Mouse (Mus musculus): ENCODE measurements around the gene Pdk1.

Gene Pdk1

GRCm38 (mm10) chr2:71872801-71873443, at the start of gene Pdk1:
TSS of gene Pdk1 (plus strand) at chr2:71873224.
- peak; percentile 100 for DNase-seq (ENCODE audit: low spot score)

GRCm38 (mm10) chr2:71824146-71824545, 48.9 kb upstream of the Pdk1 start:
- no peak for DNase-seq (ENCODE audit: low spot score)

GRCm38 (mm10) chr2:71827711-71828110, 45.3 kb upstream of the Pdk1 start:
- no peak for DNase-seq (ENCODE audit: low spot score)

GRCm38 (mm10) chr2:71828928-71829327, 44.1 kb upstream of the Pdk1 start:
- DNase-seq (ENCODE audit: low spot score) = no peak

GRCm38 (mm10) chr2:71833626-71834025, 39.4 kb upstream of the Pdk1 start:
- DNase-seq (ENCODE audit: low spot score) = no peak

- DNase-seq (ENCODE audit: low spot score) = no peak
These were observed 38.7 kb upstream of the Pdk1 start for GRCm38 (mm10) chr2:71834371-71834770.

GRCm38 (mm10) chr2:71835556-71835955, 37.5 kb upstream of the Pdk1 start:
- DNase-seq (ENCODE audit: low spot score) = no peak

- no peak for DNase-seq (ENCODE audit: low spot score)
These were observed 36.8 kb upstream of the Pdk1 start for GRCm38 (mm10) chr2:71836232-71836631.

GRCm38 (mm10) chr2:71837261-71837660, 35.8 kb upstream of the Pdk1 start:
- no peak for DNase-seq (ENCODE audit: low spot score)

GRCm38 (mm10) chr2:71837791-71838190, 35.2 kb upstream of the Pdk1 start:
- DNase-seq (ENCODE audit: low spot score) = peak; percentile 86

GRCm38 (mm10) chr2:71843316-71843715, 29.7 kb upstream of the Pdk1 start:
- DNase-seq (ENCODE audit: low spot score) = no peak

GRCm38 (mm10) chr2:71844906-71845305, 28.1 kb upstream of the Pdk1 start:
- no peak for DNase-seq (ENCODE audit: low spot score)

- DNase-seq (ENCODE audit: low spot score) = peak; percentile 61
These were observed 20.9 kb upstream of the Pdk1 start for GRCm38 (mm10) chr2:71852161-71852560.

GRCm38 (mm10) chr2:71855076-71855475, 17.9 kb upstream of the Pdk1 start:
- DNase-seq (ENCODE audit: low spot score) = no peak

- DNase-seq (ENCODE audit: low spot score) = no peak
These were observed 9.4 kb upstream of the Pdk1 start for GRCm38 (mm10) chr2:71863531-71864173.

GRCm38 (mm10) chr2:71865022-71865421, 8.0 kb upstream of the Pdk1 start:
- DNase-seq (ENCODE audit: low spot score) = no peak

GRCm38 (mm10) chr2:71865935-71866334, 7.1 kb upstream of the Pdk1 start:
- no peak for DNase-seq (ENCODE audit: low spot score)

GRCm38 (mm10) chr2:71866565-71866964, 6.5 kb upstream of the Pdk1 start:
- DNase-seq (ENCODE audit: low spot score) = no peak

- no peak for DNase-seq (ENCODE audit: low spot score)
These were observed 6.0 kb upstream of the Pdk1 start for GRCm38 (mm10) chr2:71867019-71867418.

GRCm38 (mm10) chr2:71867480-71867879, 5.5 kb upstream of the Pdk1 start:
- DNase-seq (ENCODE audit: low spot score) = no peak

- DNase-seq (ENCODE audit: low spot score) = no peak
These were observed 4.8 kb upstream of the Pdk1 start for GRCm38 (mm10) chr2:71868256-71868655.

GRCm38 (mm10) chr2:71872141-71872540, 883 bp upstream of the Pdk1 start:
- DNase-seq (ENCODE audit: low spot score) = peak; percentile 45

GRCm38 (mm10) chr2:71873474-71874322, 674 bp downstream of the Pdk1 start:
- DNase-seq (ENCODE audit: low spot score) = no peak
